Mouse (Mus musculus) kidney, postnatal 36 days (tissue): ENCODE measurements around the gene Krtap19-9b.

ENCODE experiments used
- DNase-seq, 2 experiments: peaks; one replicate each; pipeline ENCODE4 v3.0.0; 2021 to 2022; ENCODE audit warnings: mixed read lengths in 2 of 2

Krtap19-9b gene

DNA sequence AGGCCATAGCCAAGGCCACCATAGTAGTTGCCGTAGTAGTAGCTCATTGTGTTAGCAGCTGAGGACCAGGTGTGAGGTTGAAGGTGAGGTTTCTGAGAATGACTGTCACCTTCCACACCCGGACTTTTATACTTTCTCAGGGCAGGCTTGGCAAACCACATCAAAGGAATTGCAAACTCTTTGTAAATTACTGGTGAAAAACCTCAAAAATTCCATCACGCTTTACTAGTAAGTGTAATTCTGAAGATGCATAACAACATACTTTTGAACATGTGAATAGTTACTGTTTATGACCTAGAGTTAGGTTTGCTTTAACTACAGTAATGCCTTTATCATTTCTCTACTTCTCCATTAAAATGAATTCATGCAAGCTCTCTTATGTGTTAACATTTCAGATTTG, at the start of gene Krtap19-9b:
TSS of gene Krtap19-9b (minus strand) at position 101 of the 400 bp plus-strand sequence.
- no peak for DNase-seq

DNA sequence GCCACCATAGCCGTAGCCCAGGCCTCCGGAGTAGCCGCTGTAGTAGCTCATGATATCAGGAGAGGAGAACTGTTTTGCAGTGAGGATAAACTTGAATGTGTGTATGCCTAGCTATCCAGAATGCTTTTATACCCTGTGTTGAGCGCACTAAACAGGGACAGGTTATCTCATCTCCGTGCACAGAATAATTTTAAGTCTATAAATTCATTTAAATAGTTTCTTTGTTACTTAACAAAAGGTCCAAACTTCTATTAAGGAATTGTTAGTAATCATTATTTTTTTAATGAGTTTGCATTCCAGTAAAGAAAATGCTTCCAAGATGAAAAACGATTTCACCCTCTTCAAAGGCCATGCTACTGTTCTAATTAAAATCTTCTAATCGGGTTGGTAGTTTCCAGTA, 30.7 kb upstream of the Krtap19-9b start, which contains the start of gene Krtap16-3:
TSS of gene Krtap16-3 (minus strand) at position 101 of the 400 bp plus-strand sequence.
- DNase-seq = no peak

DNA sequence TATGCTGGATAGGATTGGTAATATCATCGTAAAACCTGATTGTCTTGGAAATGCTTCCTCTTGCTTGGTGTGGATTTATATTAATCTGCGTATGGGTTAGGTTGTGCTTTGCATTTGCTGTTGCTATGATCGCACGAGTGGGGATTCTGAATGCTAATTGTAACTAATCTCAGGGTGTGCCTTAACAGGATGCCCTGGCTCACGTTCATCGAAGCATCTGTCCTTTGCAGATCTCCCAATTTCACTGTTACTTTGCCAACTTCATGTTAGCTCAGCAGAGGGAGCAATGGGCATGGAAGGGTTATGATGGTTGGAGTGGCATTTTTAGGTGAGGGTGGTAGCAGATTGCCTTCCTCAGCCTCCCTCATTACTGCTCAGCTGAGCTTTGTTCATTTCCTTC, 9.0 kb upstream of the Krtap19-9b start:
- no peak for DNase-seq

DNA sequence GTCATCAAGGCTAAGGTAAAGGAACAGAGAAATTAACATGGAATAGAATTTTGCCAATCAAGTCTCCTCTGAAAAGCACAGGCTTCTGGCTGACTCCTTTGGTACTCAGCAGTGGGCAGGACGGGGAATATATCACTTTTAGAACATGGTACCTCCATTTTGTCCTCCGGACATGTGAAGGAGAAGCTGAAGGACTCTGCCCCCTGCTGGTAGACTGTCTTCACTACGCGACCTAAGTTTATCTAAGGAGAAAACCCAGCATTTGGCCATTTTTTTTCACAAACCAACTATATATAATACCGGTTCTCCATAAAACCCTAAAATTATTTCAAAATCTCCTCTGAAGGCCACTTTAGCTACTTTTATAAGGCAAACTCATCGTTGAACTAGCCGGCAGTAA, 6.2 kb upstream of the Krtap19-9b start:
- peak in 1 of 2 experiments; percentile 38 for DNase-seq

DNA sequence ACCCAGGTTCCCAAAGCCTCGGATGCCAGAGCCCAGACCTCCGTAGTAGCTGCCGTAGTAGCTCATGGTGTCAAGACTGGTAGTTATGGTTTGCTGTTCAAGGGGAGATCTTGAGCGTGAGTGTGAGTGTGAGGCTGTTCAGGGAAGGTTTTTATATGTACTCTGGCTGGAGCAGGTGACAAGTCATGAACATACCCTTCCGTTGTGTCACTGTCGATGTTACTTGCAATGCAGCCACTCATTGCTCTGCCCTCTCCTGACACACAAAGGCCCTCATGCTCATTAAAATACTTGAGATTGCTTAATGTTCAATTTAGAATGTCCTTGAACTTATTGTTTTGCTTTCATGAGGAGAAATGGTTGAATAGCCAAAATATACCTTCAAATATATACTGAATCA, 35.7 kb downstream of the Krtap19-9b start, which contains the start of gene Krtap19-5:
TSS of gene Krtap19-5 (minus strand) at position 101 of the 400 bp plus-strand sequence.
- no peak for DNase-seq

DNA sequence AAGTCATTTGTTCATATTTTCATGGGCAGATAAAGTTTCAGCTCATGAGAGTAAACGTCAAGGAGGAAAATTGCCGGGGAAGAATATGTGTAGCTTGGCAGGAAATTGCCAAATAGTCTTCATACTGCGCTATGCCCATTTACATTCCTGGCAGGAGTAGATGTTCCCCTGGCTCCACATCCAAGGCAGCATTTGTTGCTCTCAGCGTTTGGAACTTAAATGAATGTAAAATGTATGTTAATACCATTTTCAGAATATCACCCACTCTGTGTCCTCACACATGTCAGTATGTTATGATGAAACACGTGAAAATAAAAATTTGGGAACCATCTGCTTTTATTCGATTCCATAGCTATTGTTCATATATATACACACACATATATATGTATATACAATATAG, 45.2 kb downstream of the Krtap19-9b start:
- DNase-seq = no peak

DNA sequence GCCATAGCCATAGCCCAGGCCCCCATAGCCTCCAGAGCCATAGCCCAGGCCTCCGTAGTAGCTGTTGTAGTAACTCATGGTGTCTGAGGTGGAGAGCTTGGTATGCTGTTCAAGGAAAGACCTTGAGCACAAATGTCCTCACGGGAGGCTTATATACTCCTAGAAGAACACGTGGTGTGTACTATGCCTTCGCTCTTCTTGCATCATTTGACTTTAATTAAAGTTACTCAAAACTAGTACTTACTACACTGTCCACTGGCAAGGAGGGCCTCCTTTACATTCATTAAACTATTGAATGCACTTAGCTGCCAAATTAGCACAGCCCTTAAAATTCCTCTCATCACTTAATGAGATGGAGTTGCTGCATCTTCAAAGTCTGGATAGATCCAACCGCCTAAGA, 47.1 kb downstream of the Krtap19-9b start, which contains the start of gene Krtap19-4:
TSS of gene Krtap19-4 (minus strand) at position 101 of the 400 bp plus-strand sequence.
- DNase-seq = no peak
